Mouse (Mus musculus) cerebellum, adult 9-11 months (tissue): Measurements from ENCODE around the gene Ccdc62.

Experiments
- DNase-seq: peaks from one replicate; pipeline ENCODE4 v3.0.0; 2022

The Ccdc62 gene

GRCm38 (mm10) chr5:124004356-124005150 is 74.1 kb downstream of the Ccdc62 start:
- peak; percentile 72 for DNase-seq

DNA sequence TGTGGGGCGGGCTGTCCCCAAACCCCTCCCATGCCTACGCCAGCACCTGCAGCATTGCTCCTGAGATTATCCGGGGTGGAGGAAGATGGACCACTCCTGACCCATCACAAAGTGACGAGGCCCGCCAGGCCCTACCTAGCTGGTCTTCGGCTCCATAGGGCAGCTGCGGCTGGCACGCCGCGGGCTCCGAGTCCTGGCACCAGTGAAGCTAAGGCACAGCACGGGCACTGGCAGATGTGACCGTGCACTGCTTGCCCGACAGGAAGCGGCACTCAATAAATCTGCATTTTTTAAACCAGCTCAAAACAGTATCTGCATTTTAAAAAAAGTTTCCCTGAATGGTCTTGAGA is 74.6 kb downstream of the Ccdc62 start:
- no peak for DNase-seq

- DNase-seq, result no peak
Observed at GRCm38 (mm10) chr5:124005591-124005990, 75.1 kb downstream of the Ccdc62 start.

- DNase-seq, result peak; percentile 67
Observed at GRCm38 (mm10) chr5:124006082-124006873, 75.8 kb downstream of the Ccdc62 start.

- DNase-seq, result peak; percentile 92
Observed at GRCm38 (mm10) chr5:124006891-124007491, 76.5 kb downstream of the Ccdc62 start.

DNA sequence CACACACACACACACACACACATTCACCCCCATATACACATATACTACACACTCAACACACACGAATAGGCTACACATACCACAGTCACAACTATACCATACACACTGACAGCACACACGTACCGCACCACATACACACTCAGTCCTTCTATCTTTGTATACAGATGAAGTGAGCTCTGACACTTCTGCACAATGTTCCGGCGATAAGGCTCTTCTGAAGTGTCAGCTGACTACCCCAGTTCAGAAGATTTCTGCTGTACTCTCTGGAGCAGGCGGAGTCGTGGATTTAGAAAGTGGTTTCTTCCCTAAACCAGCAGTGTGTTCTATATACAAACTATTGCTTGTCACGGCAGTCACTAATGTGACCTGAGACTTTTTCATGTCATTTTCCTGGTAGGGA is 79.6 kb downstream of the Ccdc62 start:
- no peak for DNase-seq

DNA sequence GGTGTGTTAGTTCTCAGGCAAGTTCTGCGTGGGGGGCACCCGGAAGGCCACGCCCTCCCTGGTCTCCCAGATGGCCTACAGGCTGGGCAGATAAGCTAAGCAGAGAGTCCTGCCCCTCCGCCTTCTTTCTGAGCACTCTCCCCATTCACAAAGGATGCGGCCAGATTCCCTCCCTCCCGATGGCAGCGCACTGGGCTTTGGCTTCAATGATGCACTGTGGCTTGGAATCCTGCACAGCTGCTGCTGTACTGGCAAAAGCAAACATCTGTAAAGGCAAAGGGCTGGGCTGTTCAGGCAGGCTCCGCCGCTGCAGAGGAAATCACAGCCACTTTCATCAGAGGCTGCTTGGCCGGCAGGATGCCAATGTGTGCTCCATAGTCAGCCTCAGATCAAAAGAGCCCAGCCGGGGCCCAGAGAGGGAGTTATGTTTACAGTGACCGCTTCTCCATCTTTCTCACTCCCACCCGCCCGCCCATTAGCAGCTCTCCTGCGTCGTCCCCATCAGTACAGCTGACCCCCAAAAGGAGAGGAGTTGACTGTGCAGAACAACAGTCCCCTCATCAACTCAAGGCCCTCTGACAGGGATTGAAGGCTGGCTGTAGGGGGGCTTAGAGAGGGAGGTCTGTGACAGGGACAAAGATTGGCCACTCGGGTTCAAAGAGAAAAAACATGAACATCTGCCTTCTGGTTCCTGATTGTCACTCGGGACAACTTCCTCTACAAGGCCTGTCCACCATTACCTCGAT is 80.6 kb downstream of the Ccdc62 start:
- DNase-seq, result no peak

- no peak for DNase-seq
Observed at GRCm38 (mm10) chr5:124011927-124012326, 81.4 kb downstream of the Ccdc62 start.

- DNase-seq, result no peak
Observed at GRCm38 (mm10) chr5:124012885-124013284, 82.4 kb downstream of the Ccdc62 start.

DNA sequence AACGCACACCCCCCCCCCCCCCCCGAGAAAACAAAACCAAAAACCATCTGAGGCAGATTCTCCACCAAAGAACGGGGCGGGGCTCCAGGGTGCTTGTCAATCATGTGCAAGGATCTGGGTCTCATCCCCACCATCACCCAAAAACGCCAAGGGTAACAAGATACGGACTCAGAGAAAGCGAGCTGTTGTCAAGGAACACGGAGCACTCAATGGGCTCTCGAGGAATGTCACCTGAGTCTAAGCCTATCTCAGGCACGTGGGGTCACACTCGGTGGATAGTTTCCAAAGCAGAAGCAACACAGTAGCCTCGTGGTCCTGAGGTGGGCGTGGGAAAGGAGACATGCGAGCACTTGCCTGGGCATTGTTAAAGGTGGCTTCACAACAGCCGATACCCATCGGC is 83.3 kb downstream of the Ccdc62 start:
- no peak for DNase-seq

- DNase-seq, result no peak
Observed at GRCm38 (mm10) chr5:124014180-124014579, 83.7 kb downstream of the Ccdc62 start.

- DNase-seq, result no peak
Observed at GRCm38 (mm10) chr5:124014791-124015251, 84.3 kb downstream of the Ccdc62 start.

DNA sequence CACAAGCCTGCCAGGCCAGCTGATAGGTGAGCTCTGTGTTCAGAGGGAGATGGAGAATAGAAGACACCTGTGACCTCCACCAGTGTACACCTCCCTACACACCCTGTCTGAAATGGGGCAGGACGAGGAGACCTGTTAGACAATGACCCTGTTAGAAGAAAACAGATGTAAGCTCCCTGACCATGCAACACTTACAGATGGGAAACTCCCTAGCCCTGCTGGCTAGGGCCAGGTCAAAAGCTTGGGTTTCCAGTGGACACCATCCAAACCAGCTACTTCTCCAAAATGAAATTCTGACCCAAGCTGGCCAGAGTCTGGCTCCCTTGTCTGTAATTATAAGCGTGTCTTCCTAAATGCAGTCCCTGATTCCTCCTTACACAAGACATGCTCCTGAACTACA is 85.2 kb downstream of the Ccdc62 start:
- no peak for DNase-seq

GRCm38 (mm10) chr5:124016291-124016821 is 85.9 kb downstream of the Ccdc62 start:
- DNase-seq, result no peak

DNA sequence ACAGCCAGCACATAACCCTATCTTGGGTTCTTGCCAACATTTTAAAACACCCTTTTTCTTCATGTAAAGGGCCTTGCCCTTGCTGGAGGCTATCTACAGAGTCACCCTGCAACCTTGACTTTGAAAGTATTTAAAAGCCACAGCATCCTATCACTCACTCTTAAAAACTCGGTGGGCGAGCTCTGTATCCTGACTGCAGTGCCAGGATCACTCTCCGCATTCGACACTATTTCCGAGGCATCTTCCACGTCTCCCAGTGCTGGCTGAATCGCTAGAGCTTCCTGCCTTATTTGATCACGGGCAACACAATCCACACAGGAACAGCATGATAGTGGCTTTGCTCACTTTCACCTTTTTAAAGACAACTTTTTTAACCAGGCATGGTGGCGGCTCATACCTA is 87.5 kb downstream of the Ccdc62 start:
- DNase-seq, result no peak

DNA sequence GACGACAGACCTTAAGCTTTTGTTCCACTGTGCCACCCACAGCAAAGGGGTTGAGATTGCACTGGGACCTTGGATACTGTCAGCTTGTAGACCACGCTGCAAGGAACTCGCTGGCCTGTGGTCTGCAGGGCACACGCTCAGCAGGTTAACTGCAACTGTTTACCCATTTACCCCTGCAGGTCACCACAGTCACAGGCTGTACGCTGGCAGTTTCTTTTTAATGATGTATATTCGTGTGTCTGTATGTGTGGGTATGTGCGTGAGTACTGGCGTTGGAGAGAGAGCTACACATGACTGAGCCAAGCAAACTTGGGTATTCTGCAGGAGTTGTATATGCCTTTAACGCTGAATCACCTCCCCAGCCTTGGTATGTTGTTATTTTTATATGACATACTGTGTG is 88.2 kb downstream of the Ccdc62 start:
- DNase-seq, result no peak
